Mouse (Mus musculus) CH12.LX (cell line): ENCODE data around the gene Stk25. TPM values are rescaled to one million over a fixed set of nuclear protein-coding genes. Genes with fewer than 3 reads are reported as not detected.
"Not testable (repeated sequence)": the region's sequence is repeated elsewhere in the genome, so short reads cannot be mapped to it uniquely, and the experiment has no call there.

Experiments
- DNase-seq: peaks from one replicate; pipeline ENCODE4 v3.0.0-alpha.2; 2013; ENCODE audit errors: extremely low read depth
- H3K27ac ChIP-seq: 2 replicates; pipeline ENCODE4 v1.5.1; 2012; ENCODE audit warnings: low read depth, mild to moderate bottlenecking, control low read depth, moderate library complexity; ENCODE audit not compliant: insufficient read depth
- H3K27me3 ChIP-seq: replicated peaks from 2 replicates; pipeline ENCODE3; 2012; ENCODE audit warnings: inconsistent platforms
- H3K36me3 ChIP-seq, 2 experiments: replicated peaks in 1 of 2; 2 replicates each; pipeline versions ENCODE3 to v1.6.1; 2012; ENCODE audit warnings: inconsistent platforms in 1 of 2, low read length in 1 of 2, mild to moderate bottlenecking in 1 of 2, mixed read lengths in 1 of 2, moderate library complexity in 1 of 2; ENCODE audit not compliant: control insufficient read depth in 1 of 2, insufficient read depth in 1 of 2
- H3K4me1 ChIP-seq, 2 experiments: 2 replicates each; pipeline ENCODE4 v1.6.1; 2012; ENCODE audit warnings: inconsistent platforms in 1 of 2, moderate library complexity in 1 of 2; ENCODE audit not compliant: insufficient read depth in 2 of 2, control insufficient read depth in 1 of 2
- H3K4me2 ChIP-seq: 2 replicates; pipeline ENCODE4 v1.6.1; 2012; ENCODE audit warnings: low read depth, mild to moderate bottlenecking, control low read depth; ENCODE audit not compliant: poor library complexity, insufficient read depth, severe bottlenecking
- H3K4me3 ChIP-seq, 3 experiments: fragments of 150-350 bp in 1 of 3; sonication (generic) in 1 of 3; replicated peaks in 1 of 3; 2 replicates each; pipeline versions ENCODE3 to v1.5.1; 2011 to 2012; ENCODE audit warnings: low read depth in 2 of 3, low read length in 2 of 3, mild to moderate bottlenecking in 2 of 3, moderate library complexity in 2 of 3, control low read depth in 1 of 3, improper control_type of control experiment in 1 of 3, inconsistent platforms in 1 of 3, mixed read lengths in 1 of 3; ENCODE audit not compliant: poor library complexity in 1 of 3
- H3K79me2 ChIP-seq: replicated peaks from 2 replicates; pipeline ENCODE4 v1.6.1; 2012; ENCODE audit warnings: mild to moderate bottlenecking, moderate library complexity; ENCODE audit not compliant: control insufficient read depth, poor library complexity, insufficient read depth, severe bottlenecking; ENCODE audit errors: extremely low read depth
- H3K9ac ChIP-seq: 2 replicates; pipeline ENCODE4 v1.6.1; 2012; ENCODE audit warnings: low read depth, mild to moderate bottlenecking, control low read depth, moderate library complexity; ENCODE audit not compliant: insufficient read depth
- H3K9me3 ChIP-seq: replicated peaks from 2 replicates; pipeline ENCODE3; 2012; ENCODE audit warnings: low read length, inconsistent platforms, mixed read lengths
- CHD1 ChIP-seq: IDR thresholded peaks from 2 replicates; pipeline ENCODE4 v1.6.1; 2012; ENCODE audit warnings: low read depth, low read length, improper control_type of control experiment, inconsistent platforms
- CHD2 ChIP-seq: IDR thresholded peaks from 2 replicates; pipeline ENCODE4 v1.6.1; 2011; ENCODE audit warnings: low read length, improper control_type of control experiment
- E2F4 ChIP-seq: IDR thresholded peaks from 2 replicates; pipeline ENCODE4 v1.6.1; 2011; ENCODE audit warnings: low read depth, low read length, improper control_type of control experiment; ENCODE audit not compliant: insufficient replicate concordance
- ETS1 ChIP-seq: conservative IDR thresholded peaks from 2 replicates; pipeline ENCODE4 v1.6.1; 2012; ENCODE audit warnings: low read depth, mild to moderate bottlenecking, inconsistent platforms, low read length, improper control_type of control experiment, moderate library complexity
- GABPA ChIP-seq: IDR thresholded peaks from 2 replicates; pipeline ENCODE4 v1.6.1; 2012; ENCODE audit warnings: low read depth, low read length, improper control_type of control experiment, inconsistent platforms; ENCODE audit not compliant: insufficient replicate concordance
- IRF4 ChIP-seq: IDR thresholded peaks from 2 replicates; pipeline ENCODE4 v1.6.1; 2014; ENCODE audit warnings: low read depth, mild to moderate bottlenecking, inconsistent platforms, low read length, improper control_type of control experiment
- JUND ChIP-seq: conservative IDR thresholded peaks from 2 replicates; pipeline ENCODE4 v1.6.1; 2011; ENCODE audit warnings: low read depth, low read length, improper control_type of control experiment
- MAZ ChIP-seq: IDR thresholded peaks from 2 replicates; pipeline ENCODE4 v1.6.1; 2012; ENCODE audit warnings: low read depth, mild to moderate bottlenecking, inconsistent platforms, low read length, improper control_type of control experiment, moderate library complexity
- MEF2A ChIP-seq: IDR thresholded peaks from 2 replicates; pipeline ENCODE4 v1.6.1; 2014; ENCODE audit warnings: low read depth, mild to moderate bottlenecking, inconsistent platforms, low read length, improper control_type of control experiment, borderline replicate concordance
- MYC ChIP-seq: IDR thresholded peaks from 2 replicates; pipeline ENCODE4 v1.6.1; 2011; ENCODE audit warnings: low read depth, mild to moderate bottlenecking, improper control_type of control experiment, low read length
- PAX5 ChIP-seq: IDR thresholded peaks from 2 replicates; pipeline ENCODE4 v1.6.1; 2012; ENCODE audit warnings: low read length, inconsistent platforms, mixed read lengths
- RAD21 ChIP-seq: IDR thresholded peaks from 2 replicates; pipeline ENCODE4 v1.6.1; 2011; ENCODE audit warnings: low read depth, mild to moderate bottlenecking, low read length, improper control_type of control experiment, moderate library complexity
- SIN3A ChIP-seq: IDR thresholded peaks from 2 replicates; pipeline ENCODE4 v1.6.1; 2012; ENCODE audit warnings: low read length, improper control_type of control experiment, inconsistent platforms
- SMC3 ChIP-seq: IDR thresholded peaks from 2 replicates; pipeline ENCODE4 v1.6.1; 2011; ENCODE audit warnings: low read depth, low read length, improper control_type of control experiment
- TCF12 ChIP-seq: IDR thresholded peaks from 2 replicates; pipeline ENCODE4 v1.6.1; 2014; ENCODE audit warnings: low read depth, mild to moderate bottlenecking, inconsistent platforms, low read length, improper control_type of control experiment
- ZC3H11A ChIP-seq: IDR thresholded peaks from 2 replicates; pipeline ENCODE4 v1.6.1; 2012; ENCODE audit warnings: low read depth, mild to moderate bottlenecking, inconsistent platforms, low read length, improper control_type of control experiment
- ZMIZ1 ChIP-seq: IDR thresholded peaks from 2 replicates; pipeline ENCODE4 v1.6.1; 2012; ENCODE audit warnings: low read depth, mild to moderate bottlenecking, inconsistent platforms, low read length, improper control_type of control experiment
- ZNF384 ChIP-seq: IDR thresholded peaks from 2 replicates; pipeline ENCODE4 v1.6.1; 2012; ENCODE audit warnings: low read depth, low read length, improper control_type of control experiment, inconsistent platforms
- dilution Hi-C: fragments of 300-500 bp; cut with MboI; formaldehyde crosslinking; loops from 2 replicates; pipeline ENCODE4 v1.14.3; 2020; ENCODE audit warnings: low sequenced_read_pairs; ENCODE audit not compliant: extremely low pct_unique_long_range_greater_than_20kb, extremely low pct_ligation_motif_present
- in situ Hi-C: fragments of 300-500 bp; cut with MboI; formaldehyde crosslinking; loops from 3 replicates; pipeline ENCODE4 v1.14.3; 2019; ENCODE audit warnings: low sequenced_read_pairs, low pct_ligation_motif_present, low pct_unique_long_range_greater_than_20kb, mixed read lengths
- polyA plus RNA-seq: library from polyadenylated mRNA; unstranded; fragments of >175 nt; gene quantifications from 2 replicates; pipeline ENCODE4 v1.2.1, GENCODE M21; 2012; ENCODE audit warnings: low read depth; ENCODE audit not compliant: insufficient read length
- total RNA-seq, 2 experiments: library from RNA; depleted of rRNA; stranded (reverse); fragments of 300-350 nt in 1 of 2; fragments of >200 nt in 1 of 2; gene quantifications; 2 replicates each; pipeline ENCODE4 v1.2.3; 2012 to 2014

The Stk25 gene
- 34.9 and 45.1 TPM in 2 replicates for total RNA-seq (2012; rRNA removed)
- total RNA-seq (2014; rRNA removed): 32.0 and 35.8 TPM in 2 replicates
- polyA plus RNA-seq: 24.9 and 31.1 TPM in 2 replicates

- H3K9me3 ChIP-seq, H3K79me2 ChIP-seq, in situ Hi-C loops, H3K27ac ChIP-seq, H3K36me3 ChIP-seq, H3K9ac ChIP-seq, H3K4me3 ChIP-seq, dilution Hi-C loops, H3K4me2 ChIP-seq, H3K4me1 ChIP-seq, H3K27me3 ChIP-seq, DNase-seq: not testable (repeated sequence)
Measured at GRCm38 (mm10) chr1:93658559-93658958, at the start of gene Stk25. Gene Stk25, minus strand, starts transcription at chr1:93658659.

- H3K4me3 ChIP-seq: no peak overlapping the region
- no peak overlapping the region for H3K4me2 ChIP-seq
- H3K36me3 ChIP-seq: peaks cover 26 to 57% of the 10 kb centered on the region in 2 experiments
- H3K9ac ChIP-seq: no peak overlapping the region
- TF ChIP-seq ZC3H11A: no peak
- no peak for TF ChIP-seq TCF12
- TF ChIP-seq RAD21: no peak
- TF ChIP-seq SIN3A: no peak
- TF ChIP-seq MEF2A: no peak
- no peak for TF ChIP-seq GABPA
- TF ChIP-seq CHD2: no peak
- no peak for TF ChIP-seq IRF4
- no peak for TF ChIP-seq ZNF384
- no peak for TF ChIP-seq MYC
- DNase-seq: no peak
- no peaks in the 10 kb centered on the region for H3K27me3 ChIP-seq
- dilution Hi-C loops (no loop called here), in situ Hi-C loops (loop anchor here (25.0 kb wide), 1 partner anchor 518 kb away; no protein-coding TSS in a partner anchor)
- H3K4me1 ChIP-seq: no peaks in the 10 kb centered on the region
- H3K9me3 ChIP-seq: no peaks in the 10 kb centered on the region
- H3K79me2 ChIP-seq: no peaks in the 10 kb centered on the region
- no peak overlapping the region for H3K27ac ChIP-seq
Measured at GRCm38 (mm10) chr1:93705389-93705788, 46.9 kb upstream of the Stk25 start.

- Histone ChIP-seq H3K27ac (no peak overlapping the region), H3K4me3 (no peak overlapping the region), H3K79me2 (no peaks in the 10 kb centered on the region), H3K27me3 (no peaks in the 10 kb centered on the region)
- TF ChIP-seq SMC3: no peak
- TF ChIP-seq ZNF384: no peak
- TF ChIP-seq PAX5: no peak
- TF ChIP-seq ETS1: no peak
- TF ChIP-seq CHD2: no peak
- no peak for TF ChIP-seq ZMIZ1
- no peak for TF ChIP-seq E2F4
- no peak for TF ChIP-seq JUND
- TF ChIP-seq CHD1: no peak
- TF ChIP-seq MAZ: no peak
- TF ChIP-seq IRF4: no peak
- TF ChIP-seq, all 38 proteins: peak for 0
- Histone ChIP-seq H3K4me2 (no peak overlapping the region), H3K9me3 (no peaks in the 10 kb centered on the region), H3K9ac (no peak overlapping the region), H3K36me3 (peaks cover 26 to 56% of the 10 kb centered on the region in 2 experiments), H3K4me1 (no peaks in the 10 kb centered on the region)
- no peak for DNase-seq
- in situ Hi-C loops: loop anchor here (25.0 kb wide), 1 partner anchor 517 kb away; no protein-coding TSS in a partner anchor
- dilution Hi-C loops: no loop called here
Measured at GRCm38 (mm10) chr1:93704341-93704740, 45.9 kb upstream of the Stk25 start.
